Mouse (Mus musculus) cerebellum, adult 18-20 months (tissue): ENCODE results near the gene Mad2l1.
A peak's percentile ranks its signal among the peaks of the same experiment; 100 is the strongest.

ENCODE experiments used
- DNase-seq, 2 experiments: peaks; one replicate each; pipeline ENCODE4 v3.0.0; 2021

The Mad2l1 gene

DNA sequence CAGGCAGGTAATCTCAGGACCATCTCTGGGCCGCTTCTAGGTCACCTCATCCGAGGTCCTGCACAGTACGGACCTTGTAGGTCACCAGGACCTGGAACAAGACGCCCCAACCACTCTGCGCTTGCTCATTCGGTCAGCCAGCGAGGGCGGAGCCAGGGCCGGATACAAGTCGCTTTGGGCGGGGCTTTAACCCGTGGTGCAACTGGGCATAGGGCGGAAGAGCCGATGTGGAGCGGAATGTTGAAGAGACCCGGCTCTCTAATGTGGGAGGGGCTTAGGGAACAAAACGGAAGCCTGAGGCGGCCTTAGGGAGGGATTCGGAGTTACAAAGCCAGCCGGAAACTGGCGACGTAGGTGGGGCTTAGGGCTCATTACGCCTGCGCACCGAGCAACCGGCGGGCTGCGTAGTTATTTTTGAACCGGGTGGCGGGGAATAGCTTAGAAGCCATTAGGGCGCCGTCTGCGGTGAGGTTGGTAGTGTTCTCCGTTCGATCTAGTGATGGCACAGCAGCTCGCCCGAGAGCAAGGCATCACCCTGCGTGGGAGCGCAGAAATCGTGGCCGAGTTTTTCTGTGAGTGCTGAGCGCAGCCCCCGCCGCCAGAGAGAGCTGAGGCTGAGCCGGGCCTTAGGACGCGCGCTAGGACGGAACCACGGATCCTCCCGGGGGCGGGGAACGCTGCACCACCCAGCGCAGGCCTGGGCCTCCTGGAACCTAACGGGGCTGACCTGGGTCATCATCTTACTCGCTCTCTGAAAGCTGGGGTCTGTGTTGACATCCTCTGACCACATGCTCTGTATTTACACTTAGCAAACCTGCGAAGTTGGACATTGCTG is at the start of gene Mad2l1:
Mad2l1 (plus strand) TSS at position 363 of the 835 bp plus-strand sequence.
- DNase-seq = peak; percentile 97 to 98

DNA sequence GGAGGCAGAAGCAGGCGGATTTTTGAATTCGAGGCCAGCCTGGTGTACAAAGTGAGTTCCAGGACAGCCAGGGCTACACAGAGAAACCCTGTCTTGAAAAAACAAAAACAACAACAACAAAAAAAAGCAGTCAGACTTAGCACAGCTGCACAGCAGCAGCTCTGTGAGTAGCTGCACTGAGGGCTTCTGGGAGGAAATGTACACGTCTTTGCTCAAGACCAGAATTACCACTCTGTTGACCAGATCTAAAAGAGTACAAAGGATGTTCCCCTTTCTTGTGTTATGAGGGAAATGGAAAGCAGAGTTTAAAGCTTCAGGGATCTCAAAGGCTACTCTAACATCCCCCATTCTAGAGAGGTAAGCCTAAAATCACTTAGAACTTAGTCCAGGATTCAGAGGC is 41.5 kb upstream of the Mad2l1 start:
- no peak for DNase-seq

DNA sequence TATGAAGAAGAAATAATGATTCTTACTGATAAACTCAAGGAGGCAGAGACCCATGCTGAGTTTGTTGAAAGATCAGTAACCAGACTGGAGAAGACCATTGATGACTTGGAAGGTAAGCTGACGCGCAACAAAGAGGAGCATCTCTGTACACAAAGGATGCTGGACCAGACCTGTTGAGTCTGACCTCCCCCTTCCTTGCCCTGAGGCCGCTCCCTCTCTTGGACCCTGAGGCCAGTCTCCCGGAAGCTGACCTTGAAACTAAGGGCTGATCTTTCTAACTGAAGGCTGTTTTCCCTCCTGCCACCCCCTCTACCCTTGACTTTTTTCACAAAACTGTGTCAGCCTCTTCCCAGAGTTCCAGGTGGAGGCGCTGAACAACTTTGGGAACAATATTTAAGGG is 18.8 kb upstream of the Mad2l1 start:
- no peak for DNase-seq

DNA sequence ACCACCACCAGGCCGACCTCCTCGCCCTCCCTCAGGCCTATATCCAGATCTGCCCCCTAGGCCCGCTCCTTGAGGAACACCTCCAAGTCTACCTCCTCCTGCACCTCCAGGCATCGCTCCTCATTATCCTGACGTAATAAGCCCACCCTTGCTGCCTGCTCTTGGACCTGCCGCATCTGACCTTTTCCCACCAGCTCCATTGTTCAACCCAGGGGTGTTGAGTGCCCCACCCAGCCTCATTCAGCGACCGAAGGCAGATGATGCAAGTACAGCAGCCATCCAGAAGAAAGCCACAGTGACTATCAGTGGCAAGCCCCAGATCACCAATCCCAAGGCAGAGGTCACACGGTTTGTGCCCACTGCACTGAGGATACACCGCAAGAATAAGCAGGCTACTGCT is 6.8 kb upstream of the Mad2l1 start:
- DNase-seq = no peak

DNA sequence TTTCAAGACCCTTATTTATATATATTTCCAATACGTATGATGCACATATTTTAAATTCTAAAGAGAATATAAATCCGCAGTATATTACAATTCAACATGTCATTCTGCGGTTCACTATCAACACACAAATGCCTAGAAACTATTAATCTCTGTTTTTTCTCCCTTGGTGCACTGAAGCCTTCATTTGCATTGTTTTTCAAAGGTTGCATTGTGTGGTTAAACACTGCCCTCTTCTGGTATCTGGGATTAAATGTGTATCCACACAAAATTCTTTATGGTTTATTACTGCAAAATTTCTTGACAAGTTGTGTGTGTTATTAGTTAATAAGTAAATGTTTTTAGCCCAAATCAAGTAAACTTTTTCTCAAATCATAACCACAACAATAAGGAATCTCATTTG is 1.9 kb upstream of the Mad2l1 start:
- peak; percentile 36 to 37 for DNase-seq

DNA sequence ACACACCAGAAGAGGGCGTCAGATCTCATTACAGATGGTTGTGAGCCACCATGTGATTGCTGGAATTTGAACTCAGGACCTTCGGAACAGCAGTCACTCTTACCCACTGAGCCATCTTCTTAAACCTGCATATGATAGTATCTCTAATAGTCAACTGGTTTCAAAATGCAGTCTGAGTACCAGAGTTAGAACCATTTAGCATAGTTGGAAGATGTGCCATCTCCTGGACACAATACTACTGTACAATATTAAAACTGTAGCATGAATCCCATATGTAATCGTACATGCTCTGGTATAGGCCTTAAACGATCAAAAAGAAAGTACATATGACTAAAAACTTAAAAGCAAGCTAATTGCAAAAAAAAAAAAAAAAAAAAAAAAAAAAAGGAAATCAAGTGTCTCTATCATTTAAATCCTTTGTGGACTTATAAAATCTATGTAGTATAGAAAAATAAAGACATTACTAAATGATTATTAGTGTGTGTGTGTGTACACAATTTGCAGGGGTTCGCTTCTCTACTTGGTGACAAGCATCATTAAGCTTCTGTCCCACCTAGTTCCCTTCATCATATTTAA is 736 bp upstream of the Mad2l1 start:
- DNase-seq = peak in 1 of 2 experiments; percentile 12

DNA sequence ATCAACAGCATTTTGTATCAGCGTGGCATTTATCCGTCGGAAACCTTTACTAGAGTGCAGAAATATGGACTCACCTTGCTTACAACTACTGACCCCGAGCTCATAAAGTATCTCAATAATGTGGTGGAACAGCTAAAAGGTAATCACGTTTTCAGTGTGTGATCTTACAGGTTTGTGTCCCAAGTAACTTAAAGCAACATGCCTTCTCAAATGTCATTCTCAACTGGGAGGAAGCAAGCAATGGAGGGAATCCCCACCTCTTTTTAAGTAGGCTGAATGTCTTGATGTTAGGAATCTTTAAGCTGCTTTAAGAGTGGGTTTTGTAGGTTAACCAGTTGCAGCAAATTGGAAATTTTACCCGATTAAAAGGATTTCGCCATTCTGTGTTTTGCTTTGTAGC is 776 bp downstream of the Mad2l1 start:
- DNase-seq = no peak

DNA sequence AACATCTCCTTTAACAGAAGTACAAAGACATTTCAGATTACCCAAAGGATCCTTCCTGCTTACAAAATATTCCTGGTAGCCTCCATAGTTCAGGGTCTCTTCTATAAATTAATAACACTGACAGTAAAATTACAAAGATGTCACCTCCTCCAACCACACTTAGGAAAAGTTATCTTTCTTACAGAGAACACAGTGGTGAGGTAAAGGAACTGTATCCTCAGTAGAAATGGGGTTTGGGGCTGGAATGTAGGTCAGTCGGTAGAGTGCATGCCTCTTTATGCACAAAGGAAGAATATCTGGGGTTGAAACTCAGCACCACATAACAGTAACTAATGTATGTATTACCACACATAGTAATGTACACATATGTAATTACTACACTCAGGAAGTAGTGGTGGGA is 24.8 kb downstream of the Mad2l1 start, which contains the start of gene Vmn1r32:
Vmn1r32 (minus strand) TSS at position 101 of the 400 bp plus-strand sequence.
- DNase-seq = no peak

DNA sequence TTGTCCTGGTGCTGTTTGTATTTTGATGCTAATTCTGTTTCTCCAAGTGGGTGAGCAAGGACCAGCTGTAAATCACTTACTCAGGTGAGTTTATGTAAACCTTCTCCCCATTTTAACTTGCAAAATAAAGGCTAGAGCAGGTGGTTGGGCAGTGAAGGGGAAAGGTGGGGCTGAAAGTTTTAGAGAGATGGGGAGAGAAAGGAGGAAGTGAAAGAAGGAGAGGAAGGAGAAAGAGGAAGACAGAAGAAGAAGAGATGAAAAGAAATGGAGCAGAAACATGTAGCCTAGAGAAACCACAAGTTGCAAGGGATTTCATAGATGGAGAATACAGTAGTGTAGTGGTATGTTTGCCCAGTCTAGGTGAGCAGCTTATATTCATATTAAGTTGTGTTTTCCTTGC is 60.6 kb downstream of the Mad2l1 start:
- DNase-seq = no peak
